Mouse (Mus musculus) spleen, embryonic (tissue): ENCODE results near the gene Dnajc19.

Experiments used
- CTCF ChIA-PET: fragments of 350-600 bp; sonication (Branson Sonifier 250); formaldehyde crosslinking; loops from one replicate; lab custom pipeline; 2022; lab: Charles Lee

Dnajc19 gene

GRCm38 (mm10) chr3:34028935-34029334, 52.2 kb downstream of the Dnajc19 start:
- CTCF ChIA-PET: no interaction called here

- CTCF ChIA-PET: interaction anchor here (0.5 kb wide), 1 partner anchor 619 kb away, joined by 3 read pairs; no protein-coding TSS in a partner anchor
Observed at GRCm38 (mm10) chr3:34021259-34021828, 59.8 kb downstream of the Dnajc19 start.

GRCm38 (mm10) chr3:34020382-34021258, 60.5 kb downstream of the Dnajc19 start:
- CTCF ChIA-PET: interaction anchor here (0.7 kb wide), 1 partner anchor 1826 kb away, joined by 4 read pairs; no protein-coding TSS in a partner anchor

- CTCF ChIA-PET: interaction anchor here (0.7 kb wide), 1 partner anchor 1827 kb away, joined by 4 read pairs; no protein-coding TSS in a partner anchor
Observed at GRCm38 (mm10) chr3:34019540-34020381, 61.4 kb downstream of the Dnajc19 start, which contains the start of gene Fxr1. TSS of gene Fxr1 (plus strand) at chr3:34019943.

- CTCF ChIA-PET: no interaction called here
Observed at GRCm38 (mm10) chr3:34008191-34008590, 72.9 kb downstream of the Dnajc19 start.

GRCm38 (mm10) chr3:34007611-34008010, 73.5 kb downstream of the Dnajc19 start:
- CTCF ChIA-PET: no interaction called here

GRCm38 (mm10) chr3:34006824-34007223, 74.3 kb downstream of the Dnajc19 start:
- CTCF ChIA-PET: no interaction called here

- CTCF ChIA-PET: no interaction called here
Observed at GRCm38 (mm10) chr3:34006301-34006700, 74.8 kb downstream of the Dnajc19 start.
